Mouse (Mus musculus): ENCODE measurements around the gene A630001G21Rik. TPM values are rescaled to one million over a fixed set of nuclear protein-coding genes. Genes with fewer than 3 reads are reported as not detected.

A630001G21Rik gene
- polyA plus RNA-seq, 1 experiment, result 28.4 TPM

DNA sequence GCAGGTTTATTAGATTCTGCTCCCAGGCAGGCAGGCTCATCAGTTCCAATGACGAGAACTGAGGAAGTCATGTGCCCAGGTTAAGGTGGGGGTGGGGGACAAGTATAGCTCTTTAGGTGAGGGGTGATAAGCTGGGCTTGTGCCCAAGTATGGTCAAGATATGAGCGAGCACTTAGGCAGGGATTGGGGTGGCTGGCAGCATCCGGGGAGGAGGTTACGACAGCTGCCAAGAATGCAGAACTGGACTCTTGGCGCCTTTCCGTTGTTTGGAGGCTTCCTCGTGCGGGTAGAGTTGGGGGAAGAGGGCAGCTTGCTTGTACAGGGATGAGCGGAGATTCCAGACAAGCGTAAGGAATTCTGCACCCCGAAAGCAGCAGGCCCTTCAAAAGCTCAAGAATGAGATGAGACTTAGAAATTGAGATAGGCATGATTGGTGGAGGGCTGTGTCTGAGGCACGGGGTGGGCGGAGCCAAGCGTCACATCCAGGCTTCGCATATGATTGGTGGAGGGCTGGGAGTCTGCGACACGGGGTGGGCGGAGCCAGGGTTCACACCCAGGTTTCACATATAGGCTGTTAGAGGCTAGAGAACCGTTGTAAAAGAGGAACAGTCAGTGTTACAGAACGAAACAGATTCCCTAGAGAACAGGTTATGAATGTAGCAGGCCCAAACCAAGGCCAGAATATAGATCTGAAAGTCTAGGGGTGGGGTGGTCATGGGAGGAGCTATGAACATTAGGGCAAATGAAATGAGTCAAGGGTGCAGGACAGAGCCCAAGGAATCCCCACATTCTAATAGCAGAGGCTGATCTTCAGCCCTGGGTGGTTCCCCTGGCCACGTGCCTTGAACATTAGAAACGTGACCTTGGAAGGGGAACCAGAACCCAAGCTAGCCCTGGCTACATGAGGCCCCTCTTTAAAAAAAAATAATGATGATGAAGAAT, 74.9 kb downstream of the A630001G21Rik start:
- Histone ChIP-seq H3K36me3 (ENCODE audit: control insufficient read depth, insufficient read depth, low read length) (peaks cover 45% of the 10 kb centered on the region), H3K4me3 (ENCODE audit: extremely low read depth, insufficient read depth, insufficient read length) (peak overlapping the region; percentile 35; the same call in 1 of the 2 replicates), H3K27ac (ENCODE audit: insufficient read depth, low read length) (peak overlapping the region; percentile 83), H3K4me1 (ENCODE audit: control insufficient read depth, insufficient read depth, insufficient read length) (peaks cover 4% of the 10 kb centered on the region; the same call in 1 of the 2 replicates), H3K27me3 (ENCODE audit: control insufficient read depth, insufficient read depth, low read length) (no peaks in the 10 kb centered on the region)
- TF ChIP-seq CTCF (IDR thresholded peaks at IDR 0.05; ENCODE audit: extremely low read depth, insufficient read depth, insufficient read length, insufficient replicate concordance), result no peak
- TF ChIP-seq POLR2A (IDR thresholded peaks at IDR 0.05; ENCODE audit: low read depth, low read length), result no peak
- 10% methylated on average over 22 of the region's 22 CpGs for WGBS
- DNase-seq (ENCODE audit: low read depth in 1 of 2, low spot score in 2 of 2), result peak; percentile 93 to 96

GRCm38 (mm10) chr1:85702531-85702930, 75.9 kb downstream of the A630001G21Rik start:
- Histone ChIP-seq H3K4me1 (ENCODE audit: control insufficient read depth, insufficient read depth, insufficient read length) (peaks cover 4% of the 10 kb centered on the region; the same call in 1 of the 2 replicates), H3K4me3 (ENCODE audit: extremely low read depth, insufficient read depth, insufficient read length) (no peak overlapping the region), H3K27ac (ENCODE audit: insufficient read depth, low read length) (peak overlapping the region; percentile 78), H3K36me3 (ENCODE audit: control insufficient read depth, insufficient read depth, low read length) (peaks cover 38% of the 10 kb centered on the region), H3K27me3 (ENCODE audit: control insufficient read depth, insufficient read depth, low read length) (no peaks in the 10 kb centered on the region)
- TF ChIP-seq CTCF (IDR thresholded peaks at IDR 0.05; ENCODE audit: extremely low read depth, insufficient read depth, insufficient read length, insufficient replicate concordance), result no peak
- no peak for TF ChIP-seq POLR2A (IDR thresholded peaks at IDR 0.05; ENCODE audit: low read depth, low read length)
- DNase-seq (ENCODE audit: low read depth in 1 of 2, low spot score in 2 of 2), result no peak
- WGBS, result 60% methylated on average over 4 of the region's 4 CpGs

DNA sequence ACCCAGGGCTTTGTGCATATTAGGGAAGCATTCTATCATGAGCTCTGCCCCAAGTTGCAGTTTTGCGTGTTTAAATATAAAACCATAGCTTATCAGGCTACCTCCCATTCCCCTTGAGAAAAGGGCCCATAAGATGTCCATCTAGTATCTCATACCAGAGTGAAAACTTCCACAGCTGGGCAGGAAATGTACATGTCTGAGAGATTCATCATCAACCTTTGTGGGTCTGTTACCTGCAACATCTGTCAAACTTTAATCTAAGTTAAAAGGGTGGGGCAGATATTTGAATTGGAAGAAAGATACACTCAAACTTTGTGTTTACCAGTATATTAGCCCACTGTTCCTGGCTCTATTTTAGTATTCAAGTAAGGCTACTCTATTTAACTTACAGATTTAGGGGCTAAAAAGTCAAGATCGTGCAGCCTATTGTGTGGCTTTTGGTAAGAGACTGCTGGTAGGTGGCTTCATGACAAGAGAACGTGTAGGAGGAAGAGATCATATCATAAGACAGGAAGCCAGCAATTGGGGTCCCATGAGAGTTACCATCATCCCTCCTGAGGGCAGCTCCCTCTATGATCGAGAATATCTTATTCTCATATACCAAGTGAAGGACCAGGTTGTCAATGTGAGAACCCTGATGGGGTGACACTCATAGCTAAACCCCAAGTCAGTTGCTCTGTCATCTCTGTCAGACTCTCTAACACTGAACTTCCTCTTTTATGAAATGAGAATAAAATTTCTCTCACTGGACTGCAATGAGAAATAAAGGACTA, 80.5 kb downstream of the A630001G21Rik start:
- Histone ChIP-seq H3K27me3 (ENCODE audit: control insufficient read depth, insufficient read depth, low read length) (no peaks in the 10 kb centered on the region), H3K4me3 (ENCODE audit: extremely low read depth, insufficient read depth, insufficient read length) (no peak overlapping the region), H3K27ac (ENCODE audit: insufficient read depth, low read length) (peak overlapping the region; percentile 56), H3K36me3 (ENCODE audit: control insufficient read depth, insufficient read depth, low read length) (peaks cover 64% of the 10 kb centered on the region), H3K4me1 (ENCODE audit: control insufficient read depth, insufficient read depth, insufficient read length) (peaks cover 2% of the 10 kb centered on the region; the same call in 1 of the 2 replicates)
- TF ChIP-seq POLR2A (IDR thresholded peaks at IDR 0.05; ENCODE audit: low read depth, low read length), result no peak
- TF ChIP-seq CTCF (IDR thresholded peaks at IDR 0.05; ENCODE audit: extremely low read depth, insufficient read depth, insufficient read length, insufficient replicate concordance), result no peak
- WGBS, result 25% methylated on average over 4 of the region's 4 CpGs
- peak in 1 of 2 experiments; percentile 48 for DNase-seq (ENCODE audit: low read depth in 1 of 2, low spot score in 2 of 2)

DNA sequence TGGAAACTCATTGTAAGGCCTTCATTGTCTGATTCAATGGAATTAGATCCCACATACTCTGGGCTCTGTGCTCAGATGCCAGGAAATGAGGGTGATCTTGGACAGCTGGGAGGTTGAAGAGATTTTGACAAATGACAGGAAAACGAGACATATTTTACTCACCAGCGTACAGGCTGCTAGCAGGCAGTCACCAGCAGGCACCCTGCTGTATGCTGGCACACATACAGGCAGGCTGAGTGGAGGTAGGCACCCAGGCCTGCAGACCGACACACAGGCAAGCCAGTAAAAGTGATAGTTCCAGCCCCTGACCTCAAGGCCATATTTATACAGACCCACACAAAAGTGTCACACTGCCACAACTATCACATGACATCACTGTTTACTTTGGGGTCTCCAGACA, 82.8 kb downstream of the A630001G21Rik start:
- WGBS, result 88% methylated on average over 3 of the region's 3 CpGs
- no peaks in the 10 kb centered on the region for H3K27me3 ChIP-seq (ENCODE audit: control insufficient read depth, insufficient read depth, low read length)
- H3K27ac ChIP-seq (ENCODE audit: insufficient read depth, low read length), result no peak overlapping the region
- no peak overlapping the region for H3K4me3 ChIP-seq (ENCODE audit: extremely low read depth, insufficient read depth, insufficient read length)
- peaks cover 2% of the 10 kb centered on the region; the same call in 1 of the 2 replicates for H3K4me1 ChIP-seq (ENCODE audit: control insufficient read depth, insufficient read depth, insufficient read length)
- H3K36me3 ChIP-seq (ENCODE audit: control insufficient read depth, insufficient read depth, low read length), result peaks cover 53% of the 10 kb centered on the region
- DNase-seq (ENCODE audit: low read depth in 1 of 2, low spot score in 2 of 2), result no peak
- no peak for TF ChIP-seq CTCF (IDR thresholded peaks at IDR 0.05; ENCODE audit: extremely low read depth, insufficient read depth, insufficient read length, insufficient replicate concordance)
- no peak for TF ChIP-seq POLR2A (IDR thresholded peaks at IDR 0.05; ENCODE audit: low read depth, low read length)

GRCm38 (mm10) chr1:85693280-85693679, 85.2 kb downstream of the A630001G21Rik start:
- Histone ChIP-seq H3K27ac (ENCODE audit: insufficient read depth, low read length) (no peak overlapping the region), H3K4me1 (ENCODE audit: control insufficient read depth, insufficient read depth, insufficient read length) (peaks cover 2% of the 10 kb centered on the region; the same call in 1 of the 2 replicates), H3K27me3 (ENCODE audit: control insufficient read depth, insufficient read depth, low read length) (no peaks in the 10 kb centered on the region), H3K4me3 (ENCODE audit: extremely low read depth, insufficient read depth, insufficient read length) (no peak overlapping the region), H3K36me3 (ENCODE audit: control insufficient read depth, insufficient read depth, low read length) (peaks cover 46% of the 10 kb centered on the region)
- 86% methylated on average over 3 of the region's 3 CpGs for WGBS
- TF ChIP-seq CTCF (IDR thresholded peaks at IDR 0.05; ENCODE audit: extremely low read depth, insufficient read depth, insufficient read length, insufficient replicate concordance) (no peak), POLR2A (IDR thresholded peaks at IDR 0.05; ENCODE audit: low read depth, low read length) (no peak)
- no peak for DNase-seq (ENCODE audit: low read depth in 1 of 2, low spot score in 2 of 2)

- TF ChIP-seq CTCF (IDR thresholded peaks at IDR 0.05; ENCODE audit: extremely low read depth, insufficient read depth, insufficient read length, insufficient replicate concordance), result no peak
- TF ChIP-seq POLR2A (IDR thresholded peaks at IDR 0.05; ENCODE audit: low read depth, low read length), result no peak
- 84% methylated on average over 1 of the region's 1 CpGs for WGBS
- H3K4me3 ChIP-seq (ENCODE audit: extremely low read depth, insufficient read depth, insufficient read length), result no peak overlapping the region
- no peak overlapping the region for H3K27ac ChIP-seq (ENCODE audit: insufficient read depth, low read length)
- H3K36me3 ChIP-seq (ENCODE audit: control insufficient read depth, insufficient read depth, low read length), result peaks cover 44% of the 10 kb centered on the region
- no peaks in the 10 kb centered on the region for H3K27me3 ChIP-seq (ENCODE audit: control insufficient read depth, insufficient read depth, low read length)
- H3K4me1 ChIP-seq (ENCODE audit: control insufficient read depth, insufficient read depth, insufficient read length), result peaks cover 5% of the 10 kb centered on the region; the same call in 1 of the 2 replicates
- DNase-seq (ENCODE audit: low read depth in 1 of 2, low spot score in 2 of 2), result no peak
Observed at GRCm38 (mm10) chr1:85692281-85692680, 86.2 kb downstream of the A630001G21Rik start.

All from spleen, adult 2 months (tissue).